In genomic region chr5:122237200-122237599, GRCm38 (mm10) we compare ENCODE assay signal across 15 mouse cellular contexts.
"Had no signal": no experiment of that assay in that cellular context is flagged by ENCODE, and none has a peak within 500 bp of the region (broad histone marks: within the 10 kb centered on the region; RNA-seq: fewer than 3 reads in every experiment).

No protein-coding gene starts in this region.

- H3K9ac ChIP-seq: limb, embryonic 15.5 days; liver, embryonic 12.5 days; lung, embryonic 14.5 days; neural tube, embryonic 15.5 days had no signal

- H3K27ac ChIP-seq: limb, embryonic 15.5 days; liver, embryonic 12.5 days; midbrain, embryonic 10.5 days; neural tube, embryonic 15.5 days had no signal

- DNase-seq: kidney, adult 11 months; kidney, postnatal 10 days; layer of hippocampus, adult 9-11 months; layer of hippocampus, postnatal 36 days; lung, embryonic 14.5 days; lung, postnatal 10 days; lung, postnatal 4 days; midbrain, embryonic 14.5 days; right cerebral cortex, postnatal 14 days; thymus, postnatal 4 days had no signal

- H3K27me3 ChIP-seq: limb, embryonic 15.5 days; neural tube, embryonic 15.5 days had no signal

- H3K4me2 ChIP-seq: limb, embryonic 15.5 days; liver, embryonic 12.5 days; lung, embryonic 14.5 days; neural tube, embryonic 15.5 days had no signal

- H3K4me3 ChIP-seq: limb, embryonic 15.5 days; liver, embryonic 12.5 days; midbrain, embryonic 10.5 days; myocyte; neural tube, embryonic 15.5 days had no signal

- ATAC-seq: liver, embryonic 12.5 days had no signal

- H3K9me3 ChIP-seq: limb, embryonic 15.5 days; liver, embryonic 12.5 days; midbrain, embryonic 10.5 days; neural tube, embryonic 15.5 days had no signal
